Mouse (Mus musculus) small intestine, adult 2 months (tissue): ENCODE data around the gene Mllt11.

Experiments used
- CTCF ChIP-seq: fragments of 200-500 bp; IDR thresholded peaks from 2 replicates; pipeline ENCODE4 v1.5.1; 2012; ENCODE audit warnings: low read depth, mild to moderate bottlenecking, control low read depth, inconsistent platforms, low read length, moderate library complexity, mixed read lengths; ENCODE audit not compliant: insufficient replicate concordance, insufficient read length; ENCODE audit errors: extremely low read depth
- POLR2A ChIP-seq: fragments of 200-500 bp; IDR thresholded peaks from 2 replicates; pipeline ENCODE4 v1.6.1; 2012; ENCODE audit warnings: low read depth, mild to moderate bottlenecking, control low read depth, inconsistent platforms, low read length, moderate library complexity

DNA sequence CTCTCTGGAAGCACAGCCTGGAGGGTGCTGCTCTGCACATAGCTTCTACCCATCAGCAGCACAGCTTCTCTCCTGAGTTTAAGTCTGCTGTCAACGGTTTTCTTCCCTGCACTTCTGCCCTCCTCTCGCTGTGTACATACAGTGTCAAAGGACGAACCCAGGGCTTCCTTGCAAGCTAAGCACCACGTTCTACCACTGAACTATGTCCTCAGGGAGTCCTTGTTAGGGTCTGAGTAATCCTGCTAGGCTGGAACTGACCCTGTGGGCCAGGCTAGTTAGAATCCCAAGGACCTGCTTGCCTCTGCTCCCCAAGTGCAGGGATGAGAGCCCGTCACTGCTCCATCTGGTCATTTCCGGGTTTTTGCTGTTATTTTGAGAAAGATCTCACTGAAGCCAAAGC is 45.1 kb downstream of the Mllt11 start:
- TF ChIP-seq CTCF (no peak), POLR2A (no peak)
